ENCODE assay signal across 21 mouse cellular contexts in the genomic region with DNA sequence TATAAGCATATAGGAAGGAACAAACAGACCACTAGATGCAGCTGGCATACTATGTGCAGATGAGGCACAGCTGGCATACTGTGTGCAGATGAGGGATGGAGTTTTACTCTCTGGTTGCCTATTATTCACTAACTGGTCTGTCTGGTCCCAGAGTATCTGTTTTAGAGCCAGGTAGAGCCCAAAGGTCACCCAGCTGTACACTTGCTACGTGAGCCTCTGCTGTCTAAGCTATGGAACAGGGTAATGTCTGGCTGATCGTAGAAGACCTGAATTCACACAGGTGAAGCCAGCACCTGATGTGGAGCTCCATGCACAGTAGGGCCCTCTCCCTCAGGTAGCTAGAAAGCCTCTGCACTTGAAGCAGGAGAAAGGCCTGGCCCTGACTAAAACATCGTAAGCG. TPM values are rescaled to one million over a fixed set of nuclear protein-coding genes. Genes with fewer than 3 reads are reported as not detected.
DNase-seq lines count a peak whose midpoint lies in the region; ATAC-seq lines count a peak whose summit lies in the region.
"Had no signal": no experiment of that assay in that cellular context is flagged by ENCODE, and none has a peak within 500 bp of the region (broad histone marks: within the 10 kb centered on the region; RNA-seq: fewer than 3 reads in every experiment).

No protein-coding gene starts in this region.

- H3K27me3 ChIP-seq in heart, embryonic 10.5 days (ENCODE audit: insufficient read depth, poor library complexity, severe bottlenecking): peaks cover 12% of the 10 kb centered on the region
- H3K27me3 ChIP-seq in hindbrain, embryonic 15.5 days: peaks cover 15% of the 10 kb centered on the region; the same call in 1 of the 2 replicates
- peaks cover 34% of the 10 kb centered on the region for H3K27me3 ChIP-seq in hindbrain, embryonic 11.5 days (ENCODE audit: control insufficient read depth, insufficient read depth, low read length)

- no peaks in the 10 kb centered on the region for H3K9me3 ChIP-seq in heart, embryonic 10.5 days
- H3K9me3 ChIP-seq in hindbrain, embryonic 15.5 days: no peaks in the 10 kb centered on the region
- no peaks in the 10 kb centered on the region for H3K9me3 ChIP-seq in hindbrain, embryonic 11.5 days (ENCODE audit: control insufficient read depth, low read length)
- H3K9me3 ChIP-seq: embryonic facial prominence, embryonic 15.5 days had no signal

- H3K4me1 ChIP-seq in heart, embryonic 10.5 days: peaks cover 68% of the 10 kb centered on the region
- H3K4me1 ChIP-seq in hindbrain, embryonic 15.5 days (replicated peaks): peaks cover 39% of the 10 kb centered on the region
- H3K4me1 ChIP-seq in hindbrain, embryonic 11.5 days (replicated peaks; ENCODE audit: control insufficient read depth, insufficient read depth, low read length): peaks cover 15% of the 10 kb centered on the region; the same call in 1 of the 2 replicates

- DNase-seq in heart, embryonic 10.5 days (ENCODE audit: low spot score): no peak
- no peak for DNase-seq in heart, adult 8-10 months (ENCODE audit: low spot score)
- no peak for DNase-seq in hindbrain, embryonic 11.5 days (ENCODE audit: low spot score)
- peak; percentile 1 for DNase-seq in urinary bladder, postnatal 14 days (ENCODE audit: low spot score)
- no peak for DNase-seq in urinary bladder, postnatal 4 days (ENCODE audit: low spot score in 2 of 2)
- DNase-seq in thymus, postnatal 14 days: no peak
- DNase-seq: adrenal gland, postnatal 10 days; cerebellum, adult 11 months; cerebellum, adult 8-10 months; cerebellum, postnatal 14 days; embryo, embryonic 11 days; gastrocnemius, adult 2 months; gastrocnemius, postnatal 25 days; heart, postnatal 4 days had no signal

- no peak overlapping the region for H3K9ac ChIP-seq in hindbrain, embryonic 15.5 days
- H3K9ac ChIP-seq in hindbrain, embryonic 11.5 days (ENCODE audit: low read depth, low read length): no peak overlapping the region
- H3K9ac ChIP-seq: embryonic facial prominence, embryonic 15.5 days; hindbrain, embryonic 14.5 days had no signal

- 57% methylated on average over 4 of the region's 4 CpGs for WGBS in heart, embryonic 10.5 days
- 88% methylated on average over 4 of the region's 4 CpGs for WGBS in hindbrain, embryonic 15.5 days
- WGBS in hindbrain, embryonic 11.5 days: 86% methylated on average over 4 of the region's 4 CpGs

- peaks cover 6% of the 10 kb centered on the region; the same call in 1 of the 2 replicates for H3K36me3 ChIP-seq in heart, embryonic 10.5 days
- H3K36me3 ChIP-seq in hindbrain, embryonic 15.5 days: no peaks in the 10 kb centered on the region
- H3K36me3 ChIP-seq in hindbrain, embryonic 11.5 days (ENCODE audit: control insufficient read depth, insufficient read depth, low read length): no peaks in the 10 kb centered on the region
- H3K36me3 ChIP-seq: embryonic facial prominence, embryonic 15.5 days had no signal

- peak overlapping the region; percentile 65 for H3K27ac ChIP-seq in heart, embryonic 10.5 days
- H3K27ac ChIP-seq in hindbrain, embryonic 15.5 days (replicated peaks): no peak overlapping the region
- H3K27ac ChIP-seq in hindbrain, embryonic 11.5 days (ENCODE audit: low read depth, low read length): no peak overlapping the region
- H3K27ac ChIP-seq: embryonic facial prominence, embryonic 15.5 days; gastrocnemius, adult 2 months; hindbrain, embryonic 14.5 days had no signal

- peak; percentile 16; the same call in 1 of the 2 replicates for ATAC-seq in hindbrain, embryonic 15.5 days (ENCODE audit: low FRiP score, low read depth)
- ATAC-seq in hindbrain, embryonic 11.5 days (ENCODE audit: low FRiP score): no peak
- ATAC-seq: forebrain, embryonic 16.5 days; inflammation-experienced regulatory T-cells, adult 6 months had no signal

- no peak overlapping the region for H3K4me2 ChIP-seq in hindbrain, embryonic 15.5 days
- no peak overlapping the region for H3K4me2 ChIP-seq in hindbrain, embryonic 11.5 days (replicated peaks; ENCODE audit: low read depth, low read length)
- H3K4me2 ChIP-seq: embryonic facial prominence, embryonic 15.5 days; hindbrain, embryonic 14.5 days had no signal

- no peak overlapping the region for H3K4me3 ChIP-seq in heart, embryonic 10.5 days
- no peak overlapping the region for H3K4me3 ChIP-seq in hindbrain, embryonic 15.5 days
- no peak overlapping the region for H3K4me3 ChIP-seq in hindbrain, embryonic 11.5 days (ENCODE audit: low read depth, low read length)
- H3K4me3 ChIP-seq: embryonic facial prominence, embryonic 15.5 days; erythroblast, embryonic 14.5 days; gastrocnemius, adult 2 months had no signal

RNA-seq across cellular contexts. Expression of gene Thsd4, which starts 5.5 kb away (rescaled TPM):
- polyA plus RNA-seq in heart, embryonic 10.5 days (2016; fragmentation: Nextera tagmentation; extraction: Ambion mirVana): 19.5 and 24.2 TPM in 2 replicates
- 1 to 10 TPM; 3.7 to 4.8 (median 4.2) TPM for total RNA-seq in heart, adult 8-10 months (2022)
- polyA plus RNA-seq in hindbrain, embryonic 15.5 days (2015; fragmentation: Nextera tagmentation; extraction: Ambion mirVana): 5.2 and 5.8 TPM in 2 replicates
- 3.0 and 5.1 TPM in 2 replicates for polyA plus RNA-seq in hindbrain, embryonic 11.5 days (2014; fragmentation: Nextera tagmentation; extraction: Ambion mirVana)
- total RNA-seq: granulocyte monocyte progenitor cell, adult 5-6 weeks had no signal
- polyA plus RNA-seq: inflammation-experienced regulatory T-cells, adult 6 months had no signal
